8 mouse cellular contexts compared by ENCODE assay signal in genomic region chr17:28329503-28330231, GRCm38 (mm10). TPM values are rescaled to one million over a fixed set of nuclear protein-coding genes. Genes with fewer than 3 reads are reported as not detected.
A peak's percentile ranks its signal among the peaks of the same experiment; 100 is the strongest.
DNase-seq lines count a peak whose midpoint lies in the region; ATAC-seq and TF ChIP-seq lines count a peak whose summit lies in the region.

No protein-coding gene starts in this region.

- peak; percentile 53 for DNase-seq in lung, postnatal 0 days (ENCODE audit: low spot score)
- DNase-seq in lung, postnatal 14 days: no peak
- no peak for DNase-seq in limb, embryonic 10.5 days (ENCODE audit: low spot score)
- no peak for DNase-seq in adrenal gland, adult (ENCODE audit: inconsistent age in 2 of 2, low spot score in 1 of 2)
- no peak for DNase-seq in ovary, postnatal 36 days (ENCODE audit: low spot score)
- DNase-seq in frontal cortex, postnatal 25 days (ENCODE audit: low spot score in 2 of 2): no peak

- ATAC-seq in lung, postnatal 0 days: no peak
- no peak for ATAC-seq in embryonic facial prominence, embryonic 13.5 days (ENCODE audit: insufficient number of reproducible peaks, insufficient read depth, low FRiP score, low TSS enrichment, low read depth)
- ATAC-seq in stomach, embryonic 14.5 days (ENCODE audit: insufficient number of reproducible peaks, insufficient read depth, low FRiP score, low read depth): no peak

- 9% methylated on average over 4 of the region's 4 CpGs for WGBS in lung, postnatal 0 days
- 5% methylated on average over 4 of the region's 4 CpGs for WGBS in embryonic facial prominence, embryonic 13.5 days
- 9% methylated on average over 4 of the region's 4 CpGs for WGBS in limb, embryonic 10.5 days
- WGBS in stomach, embryonic 14.5 days: 5% methylated on average over 4 of the region's 4 CpGs

- TF ChIP-seq EP300 in lung, postnatal 0 days (IDR thresholded peaks at IDR 0.05): no peak

- H3K36me3 ChIP-seq in lung, postnatal 0 days (ENCODE audit: insufficient read depth, low read length): peaks cover 10% of the 10 kb centered on the region; the same call in 1 of the 2 replicates
- peaks cover 70% of the 10 kb centered on the region for H3K36me3 ChIP-seq in embryonic facial prominence, embryonic 13.5 days
- H3K36me3 ChIP-seq in limb, embryonic 10.5 days: peaks cover 77% of the 10 kb centered on the region
- H3K36me3 ChIP-seq in stomach, embryonic 14.5 days (ENCODE audit: control insufficient read depth, insufficient read depth, low read length): peaks cover 44% of the 10 kb centered on the region

- no peaks in the 10 kb centered on the region for H3K9me3 ChIP-seq in lung, postnatal 0 days (ENCODE audit: low read length)
- H3K9me3 ChIP-seq in embryonic facial prominence, embryonic 13.5 days: no peaks in the 10 kb centered on the region
- H3K9me3 ChIP-seq in limb, embryonic 10.5 days (replicated peaks): no peaks in the 10 kb centered on the region
- H3K9me3 ChIP-seq in stomach, embryonic 14.5 days (ENCODE audit: control insufficient read depth, low read depth, low read length): no peaks in the 10 kb centered on the region

- no peak for TF ChIP-seq CTCF in lung, postnatal 0 days (IDR thresholded peaks at IDR 0.05)

- no peaks in the 10 kb centered on the region for H3K27me3 ChIP-seq in lung, postnatal 0 days (replicated peaks; ENCODE audit: insufficient read depth, low read length)
- no peaks in the 10 kb centered on the region for H3K27me3 ChIP-seq in embryonic facial prominence, embryonic 13.5 days
- no peaks in the 10 kb centered on the region for H3K27me3 ChIP-seq in limb, embryonic 10.5 days (ENCODE audit: low read depth, poor library complexity, severe bottlenecking)
- H3K27me3 ChIP-seq in stomach, embryonic 14.5 days (ENCODE audit: control insufficient read depth, insufficient read depth, low read length): no peaks in the 10 kb centered on the region

- peak overlapping the region; percentile 94 for H3K27ac ChIP-seq in lung, postnatal 0 days (ENCODE audit: low read length)
- H3K27ac ChIP-seq in embryonic facial prominence, embryonic 13.5 days: peak overlapping the region; percentile 97
- peak overlapping the region; percentile 99 for H3K27ac ChIP-seq in limb, embryonic 10.5 days
- H3K27ac ChIP-seq in stomach, embryonic 14.5 days (ENCODE audit: low read length): peak overlapping the region; percentile 97

- peaks cover 15% of the 10 kb centered on the region for H3K4me1 ChIP-seq in lung, postnatal 0 days (ENCODE audit: insufficient read depth, low read depth, low read length)
- peaks cover 47% of the 10 kb centered on the region for H3K4me1 ChIP-seq in embryonic facial prominence, embryonic 13.5 days
- peaks cover 72% of the 10 kb centered on the region for H3K4me1 ChIP-seq in limb, embryonic 10.5 days
- peaks cover 38% of the 10 kb centered on the region for H3K4me1 ChIP-seq in stomach, embryonic 14.5 days (ENCODE audit: control insufficient read depth, insufficient read depth, low read length)

- H3K4me3 ChIP-seq in lung, postnatal 0 days (ENCODE audit: low read depth, low read length): peak overlapping the region; percentile 67
- peak overlapping the region; percentile 93 for H3K4me3 ChIP-seq in embryonic facial prominence, embryonic 13.5 days
- H3K4me3 ChIP-seq in limb, embryonic 10.5 days: peak overlapping the region; percentile 98
- H3K4me3 ChIP-seq in stomach, embryonic 14.5 days (ENCODE audit: low read depth, low read length): peak overlapping the region; percentile 93

- H3K9ac ChIP-seq in lung, postnatal 0 days (replicated peaks; ENCODE audit: low read depth): peak overlapping the region; percentile 95
- peak overlapping the region; percentile 100 for H3K9ac ChIP-seq in embryonic facial prominence, embryonic 13.5 days
- peak overlapping the region; percentile 99 for H3K9ac ChIP-seq in stomach, embryonic 14.5 days (replicated peaks; ENCODE audit: low read depth, low read length)

- H3K4me2 ChIP-seq in lung, postnatal 0 days (replicated peaks; ENCODE audit: low read depth, low read length): peak overlapping the region; percentile 88
- peak overlapping the region; percentile 91 for H3K4me2 ChIP-seq in embryonic facial prominence, embryonic 13.5 days
- H3K4me2 ChIP-seq in stomach, embryonic 14.5 days (replicated peaks; ENCODE audit: low read depth, low read length): peak overlapping the region; percentile 97

RNA-seq across cellular contexts. Expression of gene Rpl10a, which starts 1.4 kb away (rescaled TPM):
- 446 and 458 TPM in 2 replicates for polyA plus RNA-seq in lung, postnatal 0 days (2015; fragmentation: Nextera tagmentation; extraction: Ambion mirVana)
- 653 and 701 TPM in 2 replicates for polyA plus RNA-seq in embryonic facial prominence, embryonic 13.5 days (2015; fragmentation: Nextera tagmentation; extraction: Ambion mirVana)
- polyA plus RNA-seq in limb, embryonic 10.5 days (2016; fragmentation: Nextera tagmentation; extraction: Ambion mirVana): 502 and 576 TPM in 2 replicates
- 797 and 911 TPM in 2 replicates for polyA plus RNA-seq in stomach, embryonic 14.5 days (2014; fragmentation: Nextera tagmentation; extraction: Ambion mirVana)

RNA-seq across cellular contexts. Expression of gene Fance, which starts 16.3 kb away (rescaled TPM):
- 21.8 and 24.3 TPM in 2 replicates for polyA plus RNA-seq in lung, postnatal 0 days (2015; fragmentation: Nextera tagmentation; extraction: Ambion mirVana)
- 34.5 and 39.5 TPM in 2 replicates for polyA plus RNA-seq in embryonic facial prominence, embryonic 13.5 days (2015; fragmentation: Nextera tagmentation; extraction: Ambion mirVana)
- 32.9 and 35.5 TPM in 2 replicates for polyA plus RNA-seq in limb, embryonic 10.5 days (2016; fragmentation: Nextera tagmentation; extraction: Ambion mirVana)
- polyA plus RNA-seq in stomach, embryonic 14.5 days (2014; fragmentation: Nextera tagmentation; extraction: Ambion mirVana): 26.5 and 29.9 TPM in 2 replicates

RNA-seq across cellular contexts. Expression of gene Tead3, which starts 20.9 kb away (rescaled TPM):
- 9.7 and 11.4 TPM in 2 replicates for polyA plus RNA-seq in lung, postnatal 0 days (2015; fragmentation: Nextera tagmentation; extraction: Ambion mirVana)
- polyA plus RNA-seq in embryonic facial prominence, embryonic 13.5 days (2015; fragmentation: Nextera tagmentation; extraction: Ambion mirVana): 14.9 and 18.9 TPM in 2 replicates
- polyA plus RNA-seq in limb, embryonic 10.5 days (2016; fragmentation: Nextera tagmentation; extraction: Ambion mirVana): 5.2 and 9.8 TPM in 2 replicates
- polyA plus RNA-seq in stomach, embryonic 14.5 days (2014; fragmentation: Nextera tagmentation; extraction: Ambion mirVana): 15.7 and 16.0 TPM in 2 replicates

RNA-seq across cellular contexts. Expression of gene Tulp1, which starts 35.4 kb away (rescaled TPM):
- 18.1 and 22.7 TPM in 2 replicates for polyA plus RNA-seq in lung, postnatal 0 days (2015; fragmentation: Nextera tagmentation; extraction: Ambion mirVana)
- polyA plus RNA-seq in embryonic facial prominence, embryonic 13.5 days (2015; fragmentation: Nextera tagmentation; extraction: Ambion mirVana): 7.3 and 10.5 TPM in 2 replicates
- 3.4 and 4.1 TPM in 2 replicates for polyA plus RNA-seq in limb, embryonic 10.5 days (2016; fragmentation: Nextera tagmentation; extraction: Ambion mirVana)
- 5.2 and 6.6 TPM in 2 replicates for polyA plus RNA-seq in stomach, embryonic 14.5 days (2014; fragmentation: Nextera tagmentation; extraction: Ambion mirVana)
